Mouse (Mus musculus): ENCODE measurements around the gene Olfr1555-ps1. TPM values are rescaled to one million over a fixed set of nuclear protein-coding genes. Genes with fewer than 3 reads are reported as not detected.
A peak's percentile ranks its signal among the peaks of the same experiment; 100 is the strongest.
"Not testable (repeated sequence)": the region's sequence is repeated elsewhere in the genome, so short reads cannot be mapped to it uniquely, and the experiment has no call there.

Olfr1555-ps1 gene
- total RNA-seq (2014; rRNA removed) (not detected in 2 replicates), polyA plus RNA-seq (2015; fragmentation: Nextera tagmentation; extraction: Ambion mirVana) (not detected in 2 replicates)

DNA sequence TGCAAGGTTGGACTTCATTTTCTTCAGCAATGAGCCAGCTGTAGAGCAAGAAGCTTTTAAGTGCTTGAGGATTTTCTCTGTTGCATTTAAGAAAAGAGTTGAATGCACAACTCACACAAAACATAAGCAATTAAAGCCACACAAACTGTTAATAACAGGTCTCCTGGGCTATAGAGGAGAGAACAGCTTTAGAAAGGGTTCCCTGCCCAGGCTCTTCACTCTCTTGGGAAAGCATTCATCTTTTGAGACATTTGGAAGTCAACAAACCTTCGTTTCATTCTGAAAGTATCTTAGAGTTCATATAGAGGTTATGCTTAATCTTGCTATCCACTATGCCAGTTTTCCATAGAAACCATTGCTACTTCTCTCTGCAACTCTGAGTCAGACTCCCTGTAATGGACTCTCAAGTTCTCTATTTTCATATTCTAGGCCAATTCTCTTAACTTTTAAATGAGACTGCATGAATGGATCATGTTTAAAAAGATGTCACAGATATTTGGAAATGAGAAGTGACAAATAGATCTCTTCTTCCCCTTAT lies at the start of gene Olfr1555-ps1:
TSS of gene Olfr1555-ps1 (minus strand) at position 51 of the 538 bp plus-strand sequence.
- not testable (repeated sequence) for H3K27me3 ChIP-seq (ENCODE audit: insufficient read depth, low read length); H3K4me2 ChIP-seq (ENCODE audit: low read depth); H3K9me3 ChIP-seq (ENCODE audit: low read length); H3K36me3 ChIP-seq (ENCODE audit: insufficient read depth); H3K4me3 ChIP-seq (ENCODE audit: low read depth, low read length); ATAC-seq; DNase-seq; H3K9ac ChIP-seq; H3K27ac ChIP-seq (ENCODE audit: low read depth, low read length); H3K4me1 ChIP-seq (ENCODE audit: insufficient read depth)
- WGBS = 24% methylated on average over 1 of the region's 1 CpGs

DNA sequence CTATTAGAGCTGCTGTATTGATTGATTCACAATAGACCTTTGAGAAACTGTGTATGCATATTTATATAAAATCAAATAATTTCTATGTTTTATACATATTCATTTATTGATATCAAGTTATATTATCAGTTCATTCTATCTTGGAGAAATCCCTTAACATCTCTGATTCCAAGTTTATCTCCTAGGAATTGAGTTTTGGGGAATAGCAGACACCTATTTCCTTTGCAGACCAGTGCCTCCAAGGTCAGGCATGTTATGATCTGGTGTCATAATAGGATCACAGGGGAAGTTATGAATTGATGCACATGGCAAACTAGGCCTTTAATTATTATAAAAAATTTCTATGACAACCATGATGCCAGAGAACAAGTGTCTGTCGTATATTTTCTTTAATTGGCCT lies 30.4 kb upstream of the Olfr1555-ps1 start, which contains the start of gene Olfr1431:
TSS of gene Olfr1431 (plus strand) at position 301 of the 400 bp plus-strand sequence.
- no peak for TF ChIP-seq CTCF (IDR thresholded peaks at IDR 0.05; ENCODE audit: low read depth)
- Histone ChIP-seq H3K4me2 (ENCODE audit: low read depth) (no peak within 1 kb of the TSS), H3K9me3 (ENCODE audit: low read length) (no peaks in the 10 kb centered on the region), H3K4me3 (ENCODE audit: low read depth, low read length) (no peak within 1 kb of the TSS), H3K36me3 (ENCODE audit: insufficient read depth) (no peaks in the 10 kb centered on the region), H3K27me3 (ENCODE audit: insufficient read depth, low read length) (no peaks in the 10 kb centered on the region), H3K27ac (ENCODE audit: low read depth, low read length) (no peak within 1 kb of the TSS), H3K4me1 (ENCODE audit: insufficient read depth) (no peaks in the 10 kb centered on the region), H3K9ac (no peak within 1 kb of the TSS)
- ATAC-seq (no peak), DNase-seq (no peak)
- 75% methylated on average over 1 of the region's 1 CpGs for WGBS

DNA sequence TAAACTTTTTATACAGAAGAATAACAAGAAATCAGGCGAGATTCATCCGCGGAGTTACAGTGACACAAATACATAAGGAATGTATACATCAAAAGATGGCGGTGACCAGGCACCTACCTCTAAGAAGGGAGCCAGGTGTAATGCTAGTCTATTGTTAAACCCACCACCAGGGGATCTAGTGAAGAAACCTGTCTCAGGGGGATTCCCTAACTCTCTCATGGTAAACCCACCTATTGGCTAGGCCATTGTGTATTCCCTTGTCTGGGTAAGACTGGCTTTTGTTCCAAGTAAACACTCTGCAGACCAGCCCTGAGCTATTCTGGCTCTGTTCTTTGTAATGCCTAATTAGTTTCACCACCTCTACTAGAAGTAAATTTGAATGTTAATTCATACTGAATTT lies 29.2 kb upstream of the Olfr1555-ps1 start:
- H3K4me3 ChIP-seq (ENCODE audit: low read depth, low read length); H3K27ac ChIP-seq (ENCODE audit: low read depth, low read length); DNase-seq; H3K36me3 ChIP-seq (ENCODE audit: insufficient read depth); H3K27me3 ChIP-seq (ENCODE audit: insufficient read depth, low read length); ATAC-seq; H3K9ac ChIP-seq; H3K4me2 ChIP-seq (ENCODE audit: low read depth); H3K9me3 ChIP-seq (ENCODE audit: low read length); H3K4me1 ChIP-seq (ENCODE audit: insufficient read depth): not testable (repeated sequence)
- WGBS = 81% methylated on average over 4 of the region's 4 CpGs

DNA sequence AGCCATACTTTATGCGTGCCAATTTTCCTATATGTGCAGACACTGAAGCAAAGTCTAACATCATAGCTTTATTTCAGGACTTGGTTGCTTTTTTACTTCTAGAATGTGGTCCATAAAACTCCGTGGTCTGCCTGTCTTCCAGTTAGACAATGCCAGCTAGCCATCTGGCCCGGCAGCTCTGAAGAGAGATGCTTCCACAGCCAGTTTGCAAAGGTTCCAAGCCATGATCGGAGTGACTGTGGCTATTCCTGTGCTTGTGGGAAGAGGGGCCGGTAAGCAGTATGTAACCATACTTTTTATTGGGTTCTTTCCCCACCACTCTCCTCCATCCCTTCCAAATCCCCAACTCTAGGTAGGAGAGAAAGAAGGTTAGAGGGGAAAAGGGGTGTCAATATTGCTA lies 5.5 kb upstream of the Olfr1555-ps1 start:
- not testable (repeated sequence) for H3K9ac ChIP-seq; H3K36me3 ChIP-seq (ENCODE audit: insufficient read depth); H3K4me1 ChIP-seq (ENCODE audit: insufficient read depth); H3K4me2 ChIP-seq (ENCODE audit: low read depth); H3K27me3 ChIP-seq (ENCODE audit: insufficient read depth, low read length); H3K4me3 ChIP-seq (ENCODE audit: low read depth, low read length); DNase-seq; H3K27ac ChIP-seq (ENCODE audit: low read depth, low read length); H3K9me3 ChIP-seq (ENCODE audit: low read length)
- 80% methylated on average over 5 of the region's 5 CpGs for WGBS
- peak; percentile 25 for ATAC-seq

DNA sequence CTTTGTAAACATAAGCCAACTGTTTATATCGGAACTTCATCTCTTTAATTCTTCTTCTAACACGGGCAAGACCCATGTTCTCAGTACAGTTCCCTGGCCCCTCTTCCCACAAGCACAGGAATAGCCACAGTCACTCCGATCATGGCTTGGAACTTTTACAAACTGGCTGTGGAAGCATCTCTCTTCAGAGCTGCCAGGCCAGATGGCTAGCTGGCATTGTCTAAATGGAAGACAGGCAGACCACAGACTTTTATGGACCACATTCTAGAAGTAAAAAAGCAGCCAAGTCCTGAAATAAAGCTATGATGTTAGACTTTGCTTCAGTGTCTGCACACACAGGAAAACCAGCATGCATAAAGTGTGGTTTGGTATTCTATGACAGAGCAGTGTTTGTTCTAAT lies 24.5 kb downstream of the Olfr1555-ps1 start:
- no peak for TF ChIP-seq CTCF (IDR thresholded peaks at IDR 0.05; ENCODE audit: low read depth)

DNA sequence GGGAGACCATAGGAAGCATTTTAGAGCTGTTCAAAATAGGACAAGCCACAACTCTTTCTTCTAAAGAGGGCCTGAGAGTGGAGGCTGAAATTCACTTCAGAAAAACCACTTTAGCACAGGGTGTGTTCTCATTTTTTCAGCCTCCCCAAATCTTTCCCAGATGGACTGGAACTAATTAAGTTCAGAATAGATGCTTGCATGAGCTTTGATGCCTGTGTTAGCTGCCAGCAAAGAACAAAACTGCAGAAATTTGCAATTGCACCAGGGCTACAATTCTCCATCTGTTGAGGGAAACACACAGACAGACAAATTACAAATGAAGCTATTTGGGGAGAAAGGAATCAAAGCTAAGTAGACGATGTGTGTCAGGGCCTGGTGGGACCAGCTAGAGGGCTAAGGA lies 26.6 kb downstream of the Olfr1555-ps1 start:
- no peaks in the 10 kb centered on the region for H3K4me1 ChIP-seq (ENCODE audit: insufficient read depth)
- no peaks in the 10 kb centered on the region for H3K36me3 ChIP-seq (ENCODE audit: insufficient read depth)
- DNase-seq = peak; percentile 71
- peak overlapping the region; percentile 75 for H3K27ac ChIP-seq (ENCODE audit: low read depth, low read length)
- no peak overlapping the region for H3K4me3 ChIP-seq (ENCODE audit: low read depth, low read length)
- ATAC-seq = peak; percentile 87
- TF ChIP-seq CTCF (IDR thresholded peaks at IDR 0.05; ENCODE audit: low read depth) = no peak
- no peak overlapping the region for H3K9ac ChIP-seq
- no peaks in the 10 kb centered on the region for H3K9me3 ChIP-seq (ENCODE audit: low read length)
- H3K4me2 ChIP-seq (ENCODE audit: low read depth) = no peak overlapping the region
- WGBS = 19% methylated on average over 1 of the region's 1 CpGs
- H3K27me3 ChIP-seq (ENCODE audit: insufficient read depth, low read length) = no peaks in the 10 kb centered on the region

More for the DNA sequence above, 24.5 kb downstream of the Olfr1555-ps1 start:
- no peak overlapping the region for H3K4me3 ChIP-seq (ENCODE audit: low read depth, low read length)
- 78% methylated on average over 3 of the region's 3 CpGs for WGBS
- DNase-seq (peak; percentile 77), ATAC-seq (peak; percentile 89)
- no peaks in the 10 kb centered on the region for H3K4me1 ChIP-seq (ENCODE audit: insufficient read depth)
- no peak overlapping the region for H3K4me2 ChIP-seq (ENCODE audit: low read depth)
- no peak overlapping the region for H3K9ac ChIP-seq
- no peaks in the 10 kb centered on the region for H3K36me3 ChIP-seq (ENCODE audit: insufficient read depth)
- no peaks in the 10 kb centered on the region for H3K27me3 ChIP-seq (ENCODE audit: insufficient read depth, low read length)
- no peaks in the 10 kb centered on the region for H3K9me3 ChIP-seq (ENCODE audit: low read length)
- H3K27ac ChIP-seq (ENCODE audit: low read depth, low read length) = no peak overlapping the region

DNA sequence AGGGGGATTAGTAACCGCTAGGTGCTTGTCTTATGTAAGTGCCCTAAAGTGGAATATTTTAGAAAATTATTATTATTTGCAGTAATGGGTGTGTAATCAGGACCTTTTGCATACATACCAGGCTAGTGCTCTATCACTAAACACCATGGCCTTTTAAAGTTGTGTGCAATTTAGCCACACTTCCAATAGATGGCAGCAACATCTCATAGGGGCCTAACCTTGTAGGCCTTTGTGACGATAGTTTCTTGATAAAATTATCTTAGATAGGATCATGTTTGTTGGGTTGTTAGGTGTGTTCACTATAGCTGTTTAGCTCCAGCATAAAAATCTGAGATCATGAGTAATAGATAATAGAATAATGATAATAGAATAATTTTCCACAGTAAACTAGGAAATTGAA lies 35.6 kb downstream of the Olfr1555-ps1 start:
- 28% methylated on average over 2 of the region's 2 CpGs for WGBS
- Histone ChIP-seq H3K4me1 (ENCODE audit: insufficient read depth) (no peaks in the 10 kb centered on the region), H3K27ac (ENCODE audit: low read depth, low read length) (no peak overlapping the region), H3K4me3 (ENCODE audit: low read depth, low read length) (no peak overlapping the region), H3K27me3 (ENCODE audit: insufficient read depth, low read length) (no peaks in the 10 kb centered on the region), H3K4me2 (ENCODE audit: low read depth) (no peak overlapping the region), H3K36me3 (ENCODE audit: insufficient read depth) (no peaks in the 10 kb centered on the region), H3K9me3 (ENCODE audit: low read length) (no peaks in the 10 kb centered on the region), H3K9ac (no peak overlapping the region)
- peak; percentile 60 for DNase-seq
- ATAC-seq = peak; percentile 58
- peak; percentile 72 for TF ChIP-seq CTCF (IDR thresholded peaks at IDR 0.05; ENCODE audit: low read depth)

All from forebrain, postnatal 0 days (tissue).